Mouse (Mus musculus) CH12.LX (cell line): ENCODE measurements around the gene Bend4. TPM values are rescaled to one million over a fixed set of nuclear protein-coding genes. Genes with fewer than 3 reads are reported as not detected.

Source experiments
- DNase-seq: peaks from one replicate; pipeline ENCODE4 v3.0.0-alpha.2; 2013; ENCODE audit errors: extremely low read depth
- H3K27ac ChIP-seq: 2 replicates; pipeline ENCODE4 v1.5.1; 2012; ENCODE audit warnings: low read depth, mild to moderate bottlenecking, control low read depth, moderate library complexity; ENCODE audit not compliant: insufficient read depth
- H3K27me3 ChIP-seq: replicated peaks from 2 replicates; pipeline ENCODE3; 2012; ENCODE audit warnings: inconsistent platforms
- H3K36me3 ChIP-seq, 2 experiments: replicated peaks in 1 of 2; 2 replicates each; pipeline versions ENCODE3 to v1.6.1; 2012; ENCODE audit warnings: inconsistent platforms in 1 of 2, low read length in 1 of 2, mild to moderate bottlenecking in 1 of 2, mixed read lengths in 1 of 2, moderate library complexity in 1 of 2; ENCODE audit not compliant: control insufficient read depth in 1 of 2, insufficient read depth in 1 of 2
- H3K4me1 ChIP-seq, 2 experiments: 2 replicates each; pipeline ENCODE4 v1.6.1; 2012; ENCODE audit warnings: inconsistent platforms in 1 of 2, moderate library complexity in 1 of 2; ENCODE audit not compliant: insufficient read depth in 2 of 2, control insufficient read depth in 1 of 2
- H3K4me2 ChIP-seq: 2 replicates; pipeline ENCODE4 v1.6.1; 2012; ENCODE audit warnings: low read depth, mild to moderate bottlenecking, control low read depth; ENCODE audit not compliant: poor library complexity, insufficient read depth, severe bottlenecking
- H3K4me3 ChIP-seq, 3 experiments: fragments of 150-350 bp in 1 of 3; sonication (generic) in 1 of 3; replicated peaks in 1 of 3; 2 replicates each; pipeline versions ENCODE3 to v1.5.1; 2011 to 2012; ENCODE audit warnings: low read depth in 2 of 3, low read length in 2 of 3, mild to moderate bottlenecking in 2 of 3, moderate library complexity in 2 of 3, control low read depth in 1 of 3, improper control_type of control experiment in 1 of 3, inconsistent platforms in 1 of 3, mixed read lengths in 1 of 3; ENCODE audit not compliant: poor library complexity in 1 of 3
- H3K79me2 ChIP-seq: replicated peaks from 2 replicates; pipeline ENCODE4 v1.6.1; 2012; ENCODE audit warnings: mild to moderate bottlenecking, moderate library complexity; ENCODE audit not compliant: control insufficient read depth, poor library complexity, insufficient read depth, severe bottlenecking; ENCODE audit errors: extremely low read depth
- H3K9ac ChIP-seq: 2 replicates; pipeline ENCODE4 v1.6.1; 2012; ENCODE audit warnings: low read depth, mild to moderate bottlenecking, control low read depth, moderate library complexity; ENCODE audit not compliant: insufficient read depth
- H3K9me3 ChIP-seq: replicated peaks from 2 replicates; pipeline ENCODE3; 2012; ENCODE audit warnings: low read length, inconsistent platforms, mixed read lengths
- CTCF ChIP-seq, 2 experiments: IDR thresholded peaks in 1 of 2; conservative IDR thresholded peaks in 1 of 2; 2 replicates each; pipeline ENCODE4 v1.5.1; 2011 to 2012; ENCODE audit warnings: low read depth in 2 of 2, low read length in 2 of 2, improper control_type of control experiment in 1 of 2, inconsistent platforms in 1 of 2, mild to moderate bottlenecking in 1 of 2, moderate library complexity in 1 of 2
- E2F4 ChIP-seq: IDR thresholded peaks from 2 replicates; pipeline ENCODE4 v1.6.1; 2011; ENCODE audit warnings: low read depth, low read length, improper control_type of control experiment; ENCODE audit not compliant: insufficient replicate concordance
- ELF1 ChIP-seq: IDR thresholded peaks from 2 replicates; pipeline ENCODE4 v1.6.1; 2014; ENCODE audit warnings: low read depth, mild to moderate bottlenecking, inconsistent platforms, low read length, improper control_type of control experiment
- HCFC1 ChIP-seq: IDR thresholded peaks from 2 replicates; pipeline ENCODE4 v1.6.1; 2012; ENCODE audit warnings: low read depth, mild to moderate bottlenecking, inconsistent platforms, low read length, improper control_type of control experiment
- IRF4 ChIP-seq: IDR thresholded peaks from 2 replicates; pipeline ENCODE4 v1.6.1; 2014; ENCODE audit warnings: low read depth, mild to moderate bottlenecking, inconsistent platforms, low read length, improper control_type of control experiment
- JUN ChIP-seq: IDR thresholded peaks from 2 replicates; pipeline ENCODE4 v1.6.1; 2011; ENCODE audit warnings: low read depth, mild to moderate bottlenecking, low read length, improper control_type of control experiment, moderate library complexity; ENCODE audit not compliant: insufficient read depth
- MAX ChIP-seq: IDR thresholded peaks from 2 replicates; pipeline ENCODE4 v1.6.1; 2011; ENCODE audit warnings: low read length, improper control_type of control experiment
- MAZ ChIP-seq: IDR thresholded peaks from 2 replicates; pipeline ENCODE4 v1.6.1; 2012; ENCODE audit warnings: low read depth, mild to moderate bottlenecking, inconsistent platforms, low read length, improper control_type of control experiment, moderate library complexity
- MEF2A ChIP-seq: IDR thresholded peaks from 2 replicates; pipeline ENCODE4 v1.6.1; 2014; ENCODE audit warnings: low read depth, mild to moderate bottlenecking, inconsistent platforms, low read length, improper control_type of control experiment, borderline replicate concordance
- NELFE ChIP-seq: IDR thresholded peaks from 2 replicates; pipeline ENCODE4 v1.6.1; 2011; ENCODE audit warnings: low read depth, low read length, improper control_type of control experiment
- NRF1 ChIP-seq: IDR thresholded peaks from 2 replicates; pipeline ENCODE4 v1.6.1; 2014; ENCODE audit warnings: low read depth, mild to moderate bottlenecking, inconsistent platforms, low read length, improper control_type of control experiment, moderate library complexity
- PAX5 ChIP-seq: IDR thresholded peaks from 2 replicates; pipeline ENCODE4 v1.6.1; 2012; ENCODE audit warnings: low read length, inconsistent platforms, mixed read lengths
- POLR2AphosphoS2 ChIP-seq: IDR thresholded peaks from 2 replicates; pipeline ENCODE4 v1.6.1; 2011; ENCODE audit warnings: low read depth, low read length, improper control_type of control experiment
- RAD21 ChIP-seq: IDR thresholded peaks from 2 replicates; pipeline ENCODE4 v1.6.1; 2011; ENCODE audit warnings: low read depth, mild to moderate bottlenecking, low read length, improper control_type of control experiment, moderate library complexity
- SMC3 ChIP-seq: IDR thresholded peaks from 2 replicates; pipeline ENCODE4 v1.6.1; 2011; ENCODE audit warnings: low read depth, low read length, improper control_type of control experiment
- TCF12 ChIP-seq: IDR thresholded peaks from 2 replicates; pipeline ENCODE4 v1.6.1; 2014; ENCODE audit warnings: low read depth, mild to moderate bottlenecking, inconsistent platforms, low read length, improper control_type of control experiment
- UBTF ChIP-seq: IDR thresholded peaks from 2 replicates; pipeline ENCODE4 v1.6.1; 2012; ENCODE audit warnings: low read depth, mild to moderate bottlenecking, inconsistent platforms, low read length, improper control_type of control experiment, moderate library complexity
- USF2 ChIP-seq: conservative IDR thresholded peaks from 2 replicates; pipeline ENCODE4 v1.6.1; 2011; ENCODE audit warnings: low read depth, low read length, improper control_type of control experiment
- ZC3H11A ChIP-seq: IDR thresholded peaks from 2 replicates; pipeline ENCODE4 v1.6.1; 2012; ENCODE audit warnings: low read depth, mild to moderate bottlenecking, inconsistent platforms, low read length, improper control_type of control experiment
- ZKSCAN1 ChIP-seq: IDR thresholded peaks from 2 replicates; pipeline ENCODE4 v1.6.1; 2012; ENCODE audit warnings: low read depth, inconsistent platforms, low read length, improper control_type of control experiment, borderline replicate concordance
- ZNF384 ChIP-seq: IDR thresholded peaks from 2 replicates; pipeline ENCODE4 v1.6.1; 2012; ENCODE audit warnings: low read depth, low read length, improper control_type of control experiment, inconsistent platforms
- dilution Hi-C: fragments of 300-500 bp; cut with MboI; formaldehyde crosslinking; loops from 2 replicates; pipeline ENCODE4 v1.14.3; 2020; ENCODE audit warnings: low sequenced_read_pairs; ENCODE audit not compliant: extremely low pct_unique_long_range_greater_than_20kb, extremely low pct_ligation_motif_present
- in situ Hi-C: fragments of 300-500 bp; cut with MboI; formaldehyde crosslinking; loops from 3 replicates; pipeline ENCODE4 v1.14.3; 2019; ENCODE audit warnings: low sequenced_read_pairs, low pct_ligation_motif_present, low pct_unique_long_range_greater_than_20kb, mixed read lengths
- polyA plus RNA-seq: library from polyadenylated mRNA; unstranded; fragments of >175 nt; gene quantifications from 2 replicates; pipeline ENCODE4 v1.2.1, GENCODE M21; 2012; ENCODE audit warnings: low read depth; ENCODE audit not compliant: insufficient read length
- total RNA-seq, 2 experiments: library from RNA; depleted of rRNA; stranded (reverse); fragments of 300-350 nt in 1 of 2; fragments of >200 nt in 1 of 2; gene quantifications; 2 replicates each; pipeline ENCODE4 v1.2.3; 2012 to 2014

Gene Bend4
- total and polyA plus RNA-seq, 3 experiments, result 0.06 TPM; not detected in 2

- TF ChIP-seq ELF1 (no peak), CTCF (conservative IDR thresholded peaks at IDR 0.05 in 1 of 2, IDR thresholded peaks at IDR 0.05 in 1 of 2; ENCODE audit: low read depth in 2 of 2, low read length in 2 of 2) (no peak), MEF2A (no peak), ZNF384 (no peak), RAD21 (no peak), UBTF (no peak), IRF4 (peak; percentile 91), E2F4 (no peak), MAX (peak; percentile 62), PAX5 (no peak), POLR2AphosphoS2 (no peak), ZKSCAN1 (no peak), NRF1 (no peak), HCFC1 (no peak; the same call in 1 of the 2 replicates), JUN (no peak)
Measured at GRCm38 (mm10) chr5:67449957-67450630, 22.0 kb upstream of the Bend4 start (continued).

GRCm38 (mm10) chr5:67446526-67446925 lies 18.4 kb upstream of the Bend4 start:
- in situ Hi-C loops (no loop called here), dilution Hi-C loops (no loop called here)
- no peak overlapping the region for H3K4me3 ChIP-seq
- peaks cover 37 to 56% of the 10 kb centered on the region in 2 experiments for H3K4me1 ChIP-seq
- DNase-seq, result no peak
- TF ChIP-seq RAD21 (no peak), TCF12 (no peak), ZNF384 (no peak), ELF1 (no peak), USF2 (no peak), NELFE (no peak), MEF2A (no peak), ZC3H11A (no peak), CTCF (conservative IDR thresholded peaks at IDR 0.05 in 1 of 2, IDR thresholded peaks at IDR 0.05 in 1 of 2; ENCODE audit: low read depth in 2 of 2, low read length in 2 of 2) (no peak), MAZ (no peak), SMC3 (no peak)
- no peak overlapping the region for H3K9ac ChIP-seq
- no peaks in the 10 kb centered on the region for H3K79me2 ChIP-seq
- H3K9me3 ChIP-seq, result no peaks in the 10 kb centered on the region
- no peak overlapping the region for H3K4me2 ChIP-seq
- H3K27ac ChIP-seq, result peak overlapping the region; percentile 21; the same call in 1 of the 2 replicates
- H3K36me3 ChIP-seq, result no peaks in the 10 kb centered on the region
- no peaks in the 10 kb centered on the region for H3K27me3 ChIP-seq
